Mouse (Mus musculus) CH12.LX (cell line): ENCODE data around the gene Shisa8. TPM values are rescaled to one million over a fixed set of nuclear protein-coding genes. Genes with fewer than 3 reads are reported as not detected.

ENCODE experiments used
- DNase-seq: peaks from one replicate; pipeline ENCODE4 v3.0.0-alpha.2; 2013; ENCODE audit errors: extremely low read depth
- H3K27ac ChIP-seq: 2 replicates; pipeline ENCODE4 v1.5.1; 2012; ENCODE audit warnings: low read depth, mild to moderate bottlenecking, control low read depth, moderate library complexity; ENCODE audit not compliant: insufficient read depth
- H3K27me3 ChIP-seq: replicated peaks from 2 replicates; pipeline ENCODE3; 2012; ENCODE audit warnings: inconsistent platforms
- H3K36me3 ChIP-seq, 2 experiments: replicated peaks in 1 of 2; 2 replicates each; pipeline versions ENCODE3 to v1.6.1; 2012; ENCODE audit warnings: inconsistent platforms in 1 of 2, low read length in 1 of 2, mild to moderate bottlenecking in 1 of 2, mixed read lengths in 1 of 2, moderate library complexity in 1 of 2; ENCODE audit not compliant: control insufficient read depth in 1 of 2, insufficient read depth in 1 of 2
- H3K4me1 ChIP-seq, 2 experiments: 2 replicates each; pipeline ENCODE4 v1.6.1; 2012; ENCODE audit warnings: inconsistent platforms in 1 of 2, moderate library complexity in 1 of 2; ENCODE audit not compliant: insufficient read depth in 2 of 2, control insufficient read depth in 1 of 2
- H3K4me2 ChIP-seq: 2 replicates; pipeline ENCODE4 v1.6.1; 2012; ENCODE audit warnings: low read depth, mild to moderate bottlenecking, control low read depth; ENCODE audit not compliant: poor library complexity, insufficient read depth, severe bottlenecking
- H3K4me3 ChIP-seq, 3 experiments: fragments of 150-350 bp in 1 of 3; sonication (generic) in 1 of 3; replicated peaks in 1 of 3; 2 replicates each; pipeline versions ENCODE3 to v1.5.1; 2011 to 2012; ENCODE audit warnings: low read depth in 2 of 3, low read length in 2 of 3, mild to moderate bottlenecking in 2 of 3, moderate library complexity in 2 of 3, control low read depth in 1 of 3, improper control_type of control experiment in 1 of 3, inconsistent platforms in 1 of 3, mixed read lengths in 1 of 3; ENCODE audit not compliant: poor library complexity in 1 of 3
- H3K79me2 ChIP-seq: replicated peaks from 2 replicates; pipeline ENCODE4 v1.6.1; 2012; ENCODE audit warnings: mild to moderate bottlenecking, moderate library complexity; ENCODE audit not compliant: control insufficient read depth, poor library complexity, insufficient read depth, severe bottlenecking; ENCODE audit errors: extremely low read depth
- H3K9ac ChIP-seq: 2 replicates; pipeline ENCODE4 v1.6.1; 2012; ENCODE audit warnings: low read depth, mild to moderate bottlenecking, control low read depth, moderate library complexity; ENCODE audit not compliant: insufficient read depth
- H3K9me3 ChIP-seq: replicated peaks from 2 replicates; pipeline ENCODE3; 2012; ENCODE audit warnings: low read length, inconsistent platforms, mixed read lengths
- BHLHE40 ChIP-seq: IDR thresholded peaks from 2 replicates; pipeline ENCODE4 v1.6.1; 2011; ENCODE audit warnings: mild to moderate bottlenecking, low read depth, low read length, improper control_type of control experiment
- CHD1 ChIP-seq: IDR thresholded peaks from 2 replicates; pipeline ENCODE4 v1.6.1; 2012; ENCODE audit warnings: low read depth, low read length, improper control_type of control experiment, inconsistent platforms
- CTCF ChIP-seq, 2 experiments: IDR thresholded peaks in 1 of 2; conservative IDR thresholded peaks in 1 of 2; 2 replicates each; pipeline ENCODE4 v1.5.1; 2011 to 2012; ENCODE audit warnings: low read depth in 2 of 2, low read length in 2 of 2, improper control_type of control experiment in 1 of 2, inconsistent platforms in 1 of 2, mild to moderate bottlenecking in 1 of 2, moderate library complexity in 1 of 2
- E2F4 ChIP-seq: IDR thresholded peaks from 2 replicates; pipeline ENCODE4 v1.6.1; 2011; ENCODE audit warnings: low read depth, low read length, improper control_type of control experiment; ENCODE audit not compliant: insufficient replicate concordance
- ELF1 ChIP-seq: IDR thresholded peaks from 2 replicates; pipeline ENCODE4 v1.6.1; 2014; ENCODE audit warnings: low read depth, mild to moderate bottlenecking, inconsistent platforms, low read length, improper control_type of control experiment
- EP300 ChIP-seq: IDR thresholded peaks from 2 replicates; pipeline ENCODE4 v1.6.1; 2011; ENCODE audit warnings: low read length, improper control_type of control experiment
- ETS1 ChIP-seq: conservative IDR thresholded peaks from 2 replicates; pipeline ENCODE4 v1.6.1; 2012; ENCODE audit warnings: low read depth, mild to moderate bottlenecking, inconsistent platforms, low read length, improper control_type of control experiment, moderate library complexity
- GABPA ChIP-seq: IDR thresholded peaks from 2 replicates; pipeline ENCODE4 v1.6.1; 2012; ENCODE audit warnings: low read depth, low read length, improper control_type of control experiment, inconsistent platforms; ENCODE audit not compliant: insufficient replicate concordance
- HCFC1 ChIP-seq: IDR thresholded peaks from 2 replicates; pipeline ENCODE4 v1.6.1; 2012; ENCODE audit warnings: low read depth, mild to moderate bottlenecking, inconsistent platforms, low read length, improper control_type of control experiment
- IRF4 ChIP-seq: IDR thresholded peaks from 2 replicates; pipeline ENCODE4 v1.6.1; 2014; ENCODE audit warnings: low read depth, mild to moderate bottlenecking, inconsistent platforms, low read length, improper control_type of control experiment
- KAT2A ChIP-seq: IDR thresholded peaks from 2 replicates; pipeline ENCODE4 v1.6.1; 2012; ENCODE audit warnings: low read length, improper control_type of control experiment, inconsistent platforms; ENCODE audit not compliant: insufficient replicate concordance
- MAFK ChIP-seq: IDR thresholded peaks from 2 replicates; pipeline ENCODE4 v1.6.1; 2011; ENCODE audit warnings: low read length, improper control_type of control experiment; ENCODE audit not compliant: insufficient replicate concordance
- MAX ChIP-seq: IDR thresholded peaks from 2 replicates; pipeline ENCODE4 v1.6.1; 2011; ENCODE audit warnings: low read length, improper control_type of control experiment
- MEF2A ChIP-seq: IDR thresholded peaks from 2 replicates; pipeline ENCODE4 v1.6.1; 2014; ENCODE audit warnings: low read depth, mild to moderate bottlenecking, inconsistent platforms, low read length, improper control_type of control experiment, borderline replicate concordance
- MXI1 ChIP-seq: IDR thresholded peaks from 2 replicates; pipeline ENCODE4 v1.6.1; 2011; ENCODE audit warnings: mild to moderate bottlenecking, low read depth, low read length, improper control_type of control experiment
- NELFE ChIP-seq: IDR thresholded peaks from 2 replicates; pipeline ENCODE4 v1.6.1; 2011; ENCODE audit warnings: low read depth, low read length, improper control_type of control experiment
- NRF1 ChIP-seq: IDR thresholded peaks from 2 replicates; pipeline ENCODE4 v1.6.1; 2014; ENCODE audit warnings: low read depth, mild to moderate bottlenecking, inconsistent platforms, low read length, improper control_type of control experiment, moderate library complexity
- POLR2A ChIP-seq: IDR thresholded peaks from 2 replicates; pipeline ENCODE4 v1.6.1; 2011; ENCODE audit warnings: low read depth, mild to moderate bottlenecking, improper control_type of control experiment, low read length
- POLR2AphosphoS2 ChIP-seq: IDR thresholded peaks from 2 replicates; pipeline ENCODE4 v1.6.1; 2011; ENCODE audit warnings: low read depth, low read length, improper control_type of control experiment
- RAD21 ChIP-seq: IDR thresholded peaks from 2 replicates; pipeline ENCODE4 v1.6.1; 2011; ENCODE audit warnings: low read depth, mild to moderate bottlenecking, low read length, improper control_type of control experiment, moderate library complexity
- SMC3 ChIP-seq: IDR thresholded peaks from 2 replicates; pipeline ENCODE4 v1.6.1; 2011; ENCODE audit warnings: low read depth, low read length, improper control_type of control experiment
- UBTF ChIP-seq: IDR thresholded peaks from 2 replicates; pipeline ENCODE4 v1.6.1; 2012; ENCODE audit warnings: low read depth, mild to moderate bottlenecking, inconsistent platforms, low read length, improper control_type of control experiment, moderate library complexity
- USF2 ChIP-seq: conservative IDR thresholded peaks from 2 replicates; pipeline ENCODE4 v1.6.1; 2011; ENCODE audit warnings: low read depth, low read length, improper control_type of control experiment
- ZC3H11A ChIP-seq: IDR thresholded peaks from 2 replicates; pipeline ENCODE4 v1.6.1; 2012; ENCODE audit warnings: low read depth, mild to moderate bottlenecking, inconsistent platforms, low read length, improper control_type of control experiment
- ZKSCAN1 ChIP-seq: IDR thresholded peaks from 2 replicates; pipeline ENCODE4 v1.6.1; 2012; ENCODE audit warnings: low read depth, inconsistent platforms, low read length, improper control_type of control experiment, borderline replicate concordance
- dilution Hi-C: fragments of 300-500 bp; cut with MboI; formaldehyde crosslinking; loops from 2 replicates; pipeline ENCODE4 v1.14.3; 2020; ENCODE audit warnings: low sequenced_read_pairs; ENCODE audit not compliant: extremely low pct_unique_long_range_greater_than_20kb, extremely low pct_ligation_motif_present
- in situ Hi-C: fragments of 300-500 bp; cut with MboI; formaldehyde crosslinking; loops from 3 replicates; pipeline ENCODE4 v1.14.3; 2019; ENCODE audit warnings: low sequenced_read_pairs, low pct_ligation_motif_present, low pct_unique_long_range_greater_than_20kb, mixed read lengths
- polyA plus RNA-seq: library from polyadenylated mRNA; unstranded; fragments of >175 nt; gene quantifications from 2 replicates; pipeline ENCODE4 v1.2.1, GENCODE M21; 2012; ENCODE audit warnings: low read depth; ENCODE audit not compliant: insufficient read length
- total RNA-seq, 2 experiments: library from RNA; depleted of rRNA; stranded (reverse); fragments of 300-350 nt in 1 of 2; fragments of >200 nt in 1 of 2; gene quantifications; 2 replicates each; pipeline ENCODE4 v1.2.3; 2012 to 2014

The Shisa8 gene
- total and polyA plus RNA-seq, 3 experiments = 83.4 to 159 (median 103) TPM

DNA sequence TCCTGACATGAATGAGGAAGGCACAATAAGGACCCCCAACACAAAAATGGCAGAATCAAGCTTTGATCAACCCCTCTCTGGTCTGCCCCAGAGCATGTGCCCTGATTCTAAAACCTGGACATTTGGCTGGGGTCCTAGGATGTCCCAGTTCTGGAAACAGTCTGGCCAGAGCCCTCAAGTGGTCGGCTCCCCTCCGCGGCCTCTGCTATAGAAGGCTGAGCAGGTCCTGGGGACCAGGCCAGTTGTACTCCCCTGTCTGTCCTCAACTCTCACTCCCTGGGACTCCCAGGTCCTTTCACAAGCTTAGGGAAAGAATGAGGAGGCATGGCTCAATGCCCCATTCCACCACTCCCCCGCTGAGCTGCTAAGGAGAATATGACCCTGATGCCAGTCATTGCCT is 607 bp upstream of the Shisa8 start:
- TF ChIP-seq ELF1 (no peak), E2F4 (no peak), USF2 (no peak), SMC3 (no peak), ETS1 (no peak), HCFC1 (no peak), POLR2A (no peak), EP300 (no peak)
- no peak for DNase-seq
- Histone ChIP-seq H3K27me3 (no peaks in the 10 kb centered on the region), H3K4me1 (peaks cover 15 to 50% of the 10 kb centered on the region in 2 experiments), H3K9me3 (no peaks in the 10 kb centered on the region), H3K36me3 (peaks cover 3 to 28% of the 10 kb centered on the region in 2 experiments), H3K79me2 (peaks cover 65% of the 10 kb centered on the region), H3K4me2 (peak overlapping the region; percentile 88), H3K4me3 (peak overlapping the region in 2 of 3 experiments; percentile 26 to 98), H3K9ac (peak overlapping the region; percentile 82), H3K27ac (peak overlapping the region; percentile 71)
- dilution Hi-C loops = no loop called here
- in situ Hi-C loops = loop anchor here (10.0 kb wide), 1 partner anchor 68 kb away; the partner anchor contains the start of gene Srebf2

DNA sequence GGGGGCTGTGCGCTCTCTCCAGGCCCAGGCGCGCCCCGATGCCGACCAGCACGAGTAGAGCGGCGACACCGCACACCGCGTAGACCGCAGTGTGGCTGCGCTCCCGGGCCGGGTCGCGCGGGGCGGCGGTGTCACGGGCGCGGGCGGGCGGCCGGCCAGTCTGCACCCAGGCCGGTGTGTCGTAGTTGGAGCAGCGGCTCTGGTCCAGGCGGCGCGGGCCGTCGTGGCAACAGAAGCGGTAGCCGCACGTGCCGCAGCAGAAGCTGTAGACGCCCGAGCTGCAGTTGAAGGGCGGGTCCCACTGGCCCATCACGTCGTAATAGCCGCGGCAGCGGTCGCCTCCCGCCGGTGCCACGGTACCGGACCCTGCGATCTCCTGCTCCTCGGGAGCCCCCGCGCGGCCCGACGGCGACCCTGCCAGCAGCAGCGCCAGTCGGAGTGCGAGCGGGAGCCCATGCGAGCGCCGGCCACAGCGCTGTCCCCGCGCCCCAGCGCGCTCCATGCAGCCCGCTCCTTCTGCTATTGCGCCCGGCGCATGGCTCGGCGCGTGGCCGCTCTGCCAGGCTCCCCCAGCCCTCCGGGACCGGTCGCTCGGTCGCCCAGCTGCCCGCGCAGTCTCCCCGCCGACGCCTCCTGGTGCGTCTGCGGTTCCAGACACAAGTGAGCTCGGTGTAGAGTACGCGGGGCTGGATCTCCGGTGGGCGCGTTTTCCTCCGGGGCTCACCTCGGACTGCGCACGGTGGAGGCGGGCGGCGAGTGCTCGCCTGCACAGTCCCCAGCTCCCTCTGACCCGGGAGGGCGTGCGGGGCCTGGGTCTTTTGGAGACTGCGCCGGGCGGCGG is 484 bp downstream of the Shisa8 start:
- Histone ChIP-seq H3K9ac (peak overlapping the region; percentile 82), H3K4me1 (peaks cover 16 to 47% of the 10 kb centered on the region in 2 experiments), H3K27ac (peak overlapping the region; percentile 77), H3K9me3 (peaks cover 3% of the 10 kb centered on the region), H3K27me3 (no peaks in the 10 kb centered on the region), H3K79me2 (peaks cover 71% of the 10 kb centered on the region), H3K4me3 (peak overlapping the region; percentile 74 to 98 (median 93)), H3K4me2 (peak overlapping the region; percentile 88), H3K36me3 (peaks cover 14 to 39% of the 10 kb centered on the region in 2 experiments)
- dilution Hi-C loops = no loop called here
- in situ Hi-C loops = loop anchor here (10.0 kb wide), 1 partner anchor 67 kb away; the partner anchor contains the start of gene Srebf2
- TF ChIP-seq POLR2AphosphoS2 = peak; percentile 53
- peak; percentile 4 for TF ChIP-seq RAD21
- peak; percentile 84; the same call in 1 of the 2 replicates for TF ChIP-seq UBTF
- TF ChIP-seq KAT2A = no peak
- TF ChIP-seq MAFK = no peak
- TF ChIP-seq ZKSCAN1 = no peak
- no peak for TF ChIP-seq E2F4
- TF ChIP-seq EP300 = no peak
- TF ChIP-seq ZC3H11A = no peak
- no peak; the same call in none of the 2 replicates for TF ChIP-seq MXI1
- no peak for TF ChIP-seq NRF1
- TF ChIP-seq MEF2A = no peak
- peak; percentile 86 for TF ChIP-seq BHLHE40
- TF ChIP-seq GABPA = no peak
- peak in 1 of 2 experiments; percentile 35; a peak in 2 of 4 replicates for TF ChIP-seq CTCF (conservative IDR thresholded peaks at IDR 0.05 in 1 of 2, IDR thresholded peaks at IDR 0.05 in 1 of 2; ENCODE audit: low read depth in 2 of 2, low read length in 2 of 2)
- no peak for TF ChIP-seq CHD1
- TF ChIP-seq POLR2A = peak; percentile 57; the same call in 1 of the 2 replicates
- TF ChIP-seq NELFE = peak; percentile 68; the same call in 1 of the 2 replicates
- no peak for TF ChIP-seq MAX
- TF ChIP-seq IRF4 = peak; percentile 27; the same call in 1 of the 2 replicates
- no peak for DNase-seq
